Mouse (Mus musculus): ENCODE measurements around the gene Ccdc107. TPM values are rescaled to one million over a fixed set of nuclear protein-coding genes. Genes with fewer than 3 reads are reported as not detected.
A peak's percentile ranks its signal among the peaks of the same experiment; 100 is the strongest.

Gene Ccdc107
- total and polyA plus RNA-seq, 3 experiments, result 30.5 to 63.1 (median 33.4) TPM

DNA sequence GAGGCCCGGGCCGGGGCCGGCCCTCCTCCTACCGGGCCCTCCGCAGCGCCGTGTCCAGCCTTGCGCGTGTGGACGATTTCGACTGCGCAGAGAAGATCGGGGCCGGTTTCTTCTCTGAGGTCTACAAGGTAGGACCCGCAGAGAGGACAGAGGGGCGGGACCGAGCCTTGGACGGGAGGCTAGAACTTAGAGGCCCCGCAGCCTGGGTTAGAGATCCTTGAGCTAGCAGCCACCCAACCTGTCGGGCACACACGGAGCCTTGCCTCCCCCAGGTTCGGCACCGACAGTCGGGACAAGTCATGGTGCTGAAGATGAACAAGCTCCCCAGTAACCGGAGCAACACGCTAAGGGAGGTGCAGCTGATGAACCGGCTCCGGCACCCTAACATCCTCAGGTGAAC lies 49.2 kb upstream of the Ccdc107 start:
- Histone ChIP-seq H3K9me3 (replicated peaks; ENCODE audit: low read length) (no peaks in the 10 kb centered on the region), H3K27ac (ENCODE audit: insufficient read depth, low read depth) (no peak overlapping the region), H3K4me2 (ENCODE audit: insufficient read depth, low read depth, poor library complexity, severe bottlenecking) (peak overlapping the region; percentile 88), H3K36me3 (replicated peaks in 1 of 2; ENCODE audit: control insufficient read depth in 1 of 2, insufficient read depth in 1 of 2, low read length in 1 of 2) (peaks cover 10 to 41% of the 10 kb centered on the region in 2 experiments), H3K27me3 (replicated peaks) (peaks cover 9% of the 10 kb centered on the region), H3K4me3 (replicated peaks in 1 of 3; ENCODE audit: low read depth in 2 of 3, low read length in 2 of 3, poor library complexity in 1 of 3) (peak overlapping the region; percentile 28 to 70 (median 65)), H3K79me2 (replicated peaks; ENCODE audit: control insufficient read depth, extremely low read depth, insufficient read depth, poor library complexity, severe bottlenecking) (no peaks in the 10 kb centered on the region), H3K4me1 (ENCODE audit: control insufficient read depth in 1 of 2, insufficient read depth in 2 of 2) (peaks cover 4 to 10% of the 10 kb centered on the region in 2 experiments; a peak in 3 of 4 replicates), H3K9ac (ENCODE audit: insufficient read depth, low read depth) (peak overlapping the region; percentile 83)
- DNase-seq (ENCODE audit: extremely low read depth), result no peak
- dilution Hi-C loops (cut with MboI; ENCODE audit: extremely low pct_ligation_motif_present, extremely low pct_unique_long_range_greater_than_20kb, low sequenced_read_pairs), result no loop called here
- in situ Hi-C loops (cut with MboI; ENCODE audit: low pct_ligation_motif_present, low pct_unique_long_range_greater_than_20kb, low sequenced_read_pairs), result loop anchor here (5.0 kb wide), 1 partner anchor 39 kb away; the partner anchor contains the start of gene Sit1
- TF ChIP-seq POLR2AphosphoS2 (IDR thresholded peaks at IDR 0.05; ENCODE audit: low read depth, low read length) (no peak), MEF2A (IDR thresholded peaks at IDR 0.05; ENCODE audit: borderline replicate concordance, low read depth, low read length) (no peak), MYC (IDR thresholded peaks at IDR 0.05; ENCODE audit: low read depth, low read length) (no peak)

DNA sequence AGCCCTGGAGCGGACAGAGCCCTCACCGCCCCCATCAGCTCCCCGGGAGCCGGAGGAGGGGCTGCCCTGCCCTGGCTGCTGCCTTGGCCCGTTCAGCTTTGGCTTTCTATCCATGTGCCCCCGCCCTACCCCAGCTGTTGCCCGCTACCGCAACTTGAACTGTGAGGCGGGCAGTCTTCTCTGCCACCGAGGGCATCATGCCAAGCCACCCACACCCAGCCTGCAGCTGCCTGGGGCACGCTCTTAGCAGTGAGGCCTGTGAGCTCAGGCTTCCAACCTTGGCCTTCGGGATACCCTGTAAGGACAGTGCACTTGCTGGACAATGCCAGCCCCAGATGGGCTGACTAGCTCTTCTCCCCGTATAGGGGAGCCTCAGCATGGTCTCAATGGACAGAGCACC lies 45.4 kb upstream of the Ccdc107 start:
- Histone ChIP-seq H3K36me3 (replicated peaks in 1 of 2; ENCODE audit: control insufficient read depth in 1 of 2, insufficient read depth in 1 of 2, low read length in 1 of 2) (peaks cover 10 to 74% of the 10 kb centered on the region in 2 experiments), H3K27me3 (replicated peaks) (peaks cover 3% of the 10 kb centered on the region), H3K79me2 (replicated peaks; ENCODE audit: control insufficient read depth, extremely low read depth, insufficient read depth, poor library complexity, severe bottlenecking) (no peaks in the 10 kb centered on the region), H3K4me1 (ENCODE audit: control insufficient read depth in 1 of 2, insufficient read depth in 2 of 2) (peaks cover 4 to 16% of the 10 kb centered on the region in 2 experiments; a peak in 3 of 4 replicates), H3K9me3 (replicated peaks; ENCODE audit: low read length) (peaks cover 9% of the 10 kb centered on the region), H3K9ac (ENCODE audit: insufficient read depth, low read depth) (no peak overlapping the region), H3K27ac (ENCODE audit: insufficient read depth, low read depth) (no peak overlapping the region), H3K4me3 (replicated peaks in 1 of 3; ENCODE audit: low read depth in 2 of 3, low read length in 2 of 3, poor library complexity in 1 of 3) (no peak overlapping the region), H3K4me2 (ENCODE audit: insufficient read depth, low read depth, poor library complexity, severe bottlenecking) (no peak overlapping the region)
- in situ Hi-C loops (cut with MboI; ENCODE audit: low pct_ligation_motif_present, low pct_unique_long_range_greater_than_20kb, low sequenced_read_pairs) (no loop called here), dilution Hi-C loops (cut with MboI; ENCODE audit: extremely low pct_ligation_motif_present, extremely low pct_unique_long_range_greater_than_20kb, low sequenced_read_pairs) (no loop called here)
- DNase-seq (ENCODE audit: extremely low read depth), result no peak
- TF ChIP-seq ZC3H11A (IDR thresholded peaks at IDR 0.05; ENCODE audit: low read depth, low read length) (no peak), ZMIZ1 (IDR thresholded peaks at IDR 0.05; ENCODE audit: low read depth, low read length) (no peak), TCF12 (IDR thresholded peaks at IDR 0.05; ENCODE audit: low read depth, low read length) (no peak), JUN (IDR thresholded peaks at IDR 0.05; ENCODE audit: insufficient read depth, low read depth, low read length) (no peak), E2F4 (IDR thresholded peaks at IDR 0.05; ENCODE audit: insufficient replicate concordance, low read depth, low read length) (no peak), JUND (conservative IDR thresholded peaks at IDR 0.05; ENCODE audit: low read depth, low read length) (no peak), UBTF (IDR thresholded peaks at IDR 0.05; ENCODE audit: low read depth, low read length) (no peak), CTCF (conservative IDR thresholded peaks at IDR 0.05 in 1 of 2, IDR thresholded peaks at IDR 0.05 in 1 of 2; ENCODE audit: low read depth in 2 of 2, low read length in 2 of 2) (no peak), POLR2AphosphoS2 (IDR thresholded peaks at IDR 0.05; ENCODE audit: low read depth, low read length) (no peak), ETS1 (conservative IDR thresholded peaks at IDR 0.05; ENCODE audit: low read depth, low read length) (no peak), TBP (conservative IDR thresholded peaks at IDR 0.05; ENCODE audit: low read depth, low read length) (no peak), HCFC1 (IDR thresholded peaks at IDR 0.05; ENCODE audit: low read depth, low read length) (no peak), NELFE (IDR thresholded peaks at IDR 0.05; ENCODE audit: low read depth, low read length) (no peak), GABPA (IDR thresholded peaks at IDR 0.05; ENCODE audit: insufficient replicate concordance, low read depth, low read length) (no peak)
